Mouse (Mus musculus): ENCODE measurements at regions not wholly inside any gene's neighbourhood (a gene's known extent, or its start where the extent isn't known, plus 50 kb on each side); places are given as distances from the start of the nearest gene placed in this dataset.
A peak's percentile ranks its signal among the peaks of the same experiment; 100 is the strongest.

GRCm38 (mm10) chr12:25335069-25335468, 238.1 kb upstream of the Id2 start:
- no peak for DNase-seq (ENCODE audit: low read depth)

- DNase-seq (ENCODE audit: low read depth): no peak
Observed at GRCm38 (mm10) chr12:25332384-25333035, 235.6 kb upstream of the Id2 start.

GRCm38 (mm10) chr12:25330004-25330708, 233.2 kb upstream of the Id2 start:
- no peak for DNase-seq (ENCODE audit: low read depth)

GRCm38 (mm10) chr12:25325901-25326300, 229.0 kb upstream of the Id2 start:
- no peak for DNase-seq (ENCODE audit: low read depth)

- DNase-seq (ENCODE audit: low read depth): no peak
Observed at GRCm38 (mm10) chr12:25323171-25323570, 226.2 kb upstream of the Id2 start.

GRCm38 (mm10) chr12:25320262-25320767, 223.4 kb upstream of the Id2 start:
- DNase-seq (ENCODE audit: low read depth): no peak

- no peak for DNase-seq (ENCODE audit: low read depth)
Observed at GRCm38 (mm10) chr12:25319846-25320245, 222.9 kb upstream of the Id2 start.

GRCm38 (mm10) chr12:25318072-25318671, 221.2 kb upstream of the Id2 start:
- no peak for DNase-seq (ENCODE audit: low read depth)

GRCm38 (mm10) chr12:25315969-25316368, 219.0 kb upstream of the Id2 start:
- DNase-seq (ENCODE audit: low read depth): no peak

- no peak for DNase-seq (ENCODE audit: low read depth)
Observed at GRCm38 (mm10) chr12:25313212-25313611, 216.3 kb upstream of the Id2 start.

- no peak for DNase-seq (ENCODE audit: low read depth)
Observed at GRCm38 (mm10) chr12:25312390-25312789, 215.4 kb upstream of the Id2 start.

- no peak for DNase-seq (ENCODE audit: low read depth)
Observed at GRCm38 (mm10) chr12:25311728-25312127, 214.8 kb upstream of the Id2 start.

GRCm38 (mm10) chr12:25310293-25310946, 213.5 kb upstream of the Id2 start:
- DNase-seq (ENCODE audit: low read depth): peak; percentile 62

GRCm38 (mm10) chr12:25309234-25309633, 212.3 kb upstream of the Id2 start:
- no peak for DNase-seq (ENCODE audit: low read depth)

- DNase-seq (ENCODE audit: low read depth): no peak
Observed at GRCm38 (mm10) chr12:25305764-25306653, 209.1 kb upstream of the Id2 start.

GRCm38 (mm10) chr12:25304820-25305511, 208.0 kb upstream of the Id2 start:
- no peak for DNase-seq (ENCODE audit: low read depth)

- DNase-seq (ENCODE audit: low read depth): no peak
Observed at GRCm38 (mm10) chr12:25303500-25304050, 206.6 kb upstream of the Id2 start.

GRCm38 (mm10) chr12:25300804-25301390, 204.0 kb upstream of the Id2 start:
- DNase-seq (ENCODE audit: low read depth): no peak

GRCm38 (mm10) chr12:25299603-25300471, 202.9 kb upstream of the Id2 start:
- no peak for DNase-seq (ENCODE audit: low read depth)
